Mouse (Mus musculus) MEL (cell line): ENCODE results near the gene Gipc3.

ENCODE experiments used
- MEF2A ChIP-seq: IDR thresholded peaks from 2 replicates; pipeline ENCODE4 v1.6.1; 2014; ENCODE audit warnings: low read depth, mild to moderate bottlenecking, inconsistent platforms, low read length, improper control_type of control experiment; ENCODE audit not compliant: poor library complexity, insufficient replicate concordance, severe bottlenecking; ENCODE audit errors: extremely low read depth
- MXI1 ChIP-seq: IDR thresholded peaks from 2 replicates; pipeline ENCODE4 v1.6.1; 2011; ENCODE audit warnings: mild to moderate bottlenecking, low read depth, low read length, improper control_type of control experiment
- USF1 ChIP-seq: IDR thresholded peaks from 2 replicates; pipeline ENCODE4 v1.6.1; 2014; ENCODE audit warnings: low read depth, mild to moderate bottlenecking, inconsistent platforms, low read length, improper control_type of control experiment, moderate library complexity

- no peak; the same call in 1 of the 2 replicates for TF ChIP-seq MXI1
- TF ChIP-seq USF1 = no peak
- no peak for TF ChIP-seq MEF2A
Measured at GRCm38 (mm10) chr10:81349961-81350350, 6.9 kb upstream of the Gipc3 start.
